Mouse (Mus musculus) 416B (cell line): ENCODE measurements at regions not wholly inside any gene's neighbourhood (a gene's known extent, or its start where the extent isn't known, plus 50 kb on each side); places are given as distances from the start of the nearest gene placed in this dataset.

Source experiments
- DNase-seq: peaks from one replicate; pipeline ENCODE4 v3.0.0; 2011; ENCODE audit warnings: low read depth

- DNase-seq, result no peak
These were observed 1536.7 kb upstream of the Flrt2 start for GRCm38 (mm10) chr12:94155110-94155858.

DNA sequence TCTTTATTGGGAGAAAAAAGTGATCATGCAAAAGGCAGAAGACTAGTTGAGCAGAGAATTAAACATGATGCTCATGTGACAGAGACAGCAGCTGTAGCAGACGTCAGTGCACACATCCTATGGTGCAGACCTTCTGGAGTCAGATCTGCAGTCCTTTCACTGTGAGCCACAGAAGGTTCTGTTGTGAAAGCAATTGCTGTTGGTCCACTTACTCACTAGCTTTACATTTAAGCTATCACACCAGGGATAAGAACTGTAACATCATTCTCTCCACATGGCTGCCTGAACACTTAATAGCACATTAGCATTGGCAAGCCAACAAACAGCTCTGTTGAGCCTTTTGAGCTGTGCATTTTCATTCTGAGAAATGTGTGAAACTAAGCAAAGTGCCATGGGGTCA lies 1509.7 kb upstream of the Flrt2 start:
- DNase-seq, result no peak

DNA sequence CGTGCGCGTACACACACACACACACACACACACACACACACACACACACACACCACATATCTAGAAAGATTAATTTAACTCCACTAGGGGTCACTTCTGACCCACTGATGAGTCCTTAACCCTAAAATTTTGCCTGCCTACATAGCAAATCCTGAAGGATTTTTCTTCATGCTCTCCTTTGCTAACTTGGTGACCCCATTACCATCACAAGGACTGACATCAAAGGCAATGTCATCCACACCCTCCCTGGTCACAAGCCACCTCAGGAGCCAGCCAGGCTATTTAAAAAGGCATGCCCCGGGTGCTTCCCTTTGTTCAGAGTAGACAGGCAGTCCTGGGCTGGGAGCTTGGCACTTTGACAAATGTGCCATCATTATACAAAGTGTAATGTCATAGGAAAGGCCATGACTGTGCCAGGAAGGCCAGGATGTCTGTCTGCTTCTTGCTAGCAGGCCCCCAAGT lies 1501.4 kb upstream of the Flrt2 start:
- DNase-seq, result peak; percentile 37

GRCm38 (mm10) chr12:94217906-94218305 lies 1474.1 kb upstream of the Flrt2 start:
- no peak for DNase-seq

DNA sequence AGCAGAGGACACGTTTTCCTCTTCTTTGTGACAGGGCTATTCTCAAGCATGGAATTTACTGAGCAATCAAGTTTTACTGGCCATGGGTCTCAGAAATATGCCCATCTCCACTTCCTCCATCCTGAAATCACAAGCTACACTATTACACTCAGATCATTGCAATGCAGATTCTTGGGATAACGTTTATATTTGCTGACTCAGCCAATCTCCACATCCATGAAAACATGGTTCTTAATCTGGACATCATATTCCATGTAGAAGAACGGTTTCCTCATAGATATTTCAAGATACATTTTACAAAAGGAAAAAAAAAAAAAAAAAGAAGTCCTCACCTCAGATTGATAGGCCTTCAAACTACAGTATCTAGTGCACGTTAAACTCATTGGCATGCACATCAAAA lies 1462.1 kb upstream of the Flrt2 start:
- no peak for DNase-seq

DNA sequence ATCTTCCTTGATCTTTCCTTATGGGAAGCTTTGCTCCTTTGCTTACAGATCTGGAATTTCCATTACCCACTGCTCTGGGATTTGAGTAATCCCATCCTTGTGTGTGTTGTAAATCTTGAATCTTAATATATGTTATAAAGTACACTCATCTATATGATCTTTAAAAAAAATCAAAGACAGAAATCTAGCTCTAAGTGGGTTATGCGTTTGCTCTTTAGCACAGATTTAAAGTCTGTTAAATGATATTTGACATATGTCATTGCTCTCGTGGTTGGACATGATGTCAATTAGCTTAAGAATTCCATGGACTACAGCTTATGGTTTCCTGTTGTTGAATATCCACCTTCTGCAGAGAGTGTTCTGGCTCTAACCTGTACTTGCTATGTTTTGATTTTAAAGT lies 1446.7 kb upstream of the Flrt2 start:
- no peak for DNase-seq

DNA sequence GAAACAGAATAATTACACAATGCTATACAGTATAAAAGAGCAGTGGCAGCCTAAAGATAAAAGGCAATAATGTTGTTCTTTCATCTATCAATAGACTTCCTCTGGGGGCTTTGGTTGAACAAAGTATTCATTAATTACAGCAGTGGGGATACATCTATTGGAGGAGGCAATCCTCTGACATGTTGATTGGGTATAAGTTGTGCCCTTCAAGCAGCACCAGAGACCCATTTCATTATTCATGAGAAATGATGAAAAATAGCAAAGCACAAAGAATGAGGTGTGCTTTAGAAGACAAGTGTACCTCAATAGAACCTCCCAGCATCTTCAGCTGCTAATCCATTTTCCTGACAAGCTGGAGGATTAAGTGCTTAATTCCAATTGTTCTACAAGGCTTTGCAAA lies 1444.7 kb upstream of the Flrt2 start:
- no peak for DNase-seq

DNA sequence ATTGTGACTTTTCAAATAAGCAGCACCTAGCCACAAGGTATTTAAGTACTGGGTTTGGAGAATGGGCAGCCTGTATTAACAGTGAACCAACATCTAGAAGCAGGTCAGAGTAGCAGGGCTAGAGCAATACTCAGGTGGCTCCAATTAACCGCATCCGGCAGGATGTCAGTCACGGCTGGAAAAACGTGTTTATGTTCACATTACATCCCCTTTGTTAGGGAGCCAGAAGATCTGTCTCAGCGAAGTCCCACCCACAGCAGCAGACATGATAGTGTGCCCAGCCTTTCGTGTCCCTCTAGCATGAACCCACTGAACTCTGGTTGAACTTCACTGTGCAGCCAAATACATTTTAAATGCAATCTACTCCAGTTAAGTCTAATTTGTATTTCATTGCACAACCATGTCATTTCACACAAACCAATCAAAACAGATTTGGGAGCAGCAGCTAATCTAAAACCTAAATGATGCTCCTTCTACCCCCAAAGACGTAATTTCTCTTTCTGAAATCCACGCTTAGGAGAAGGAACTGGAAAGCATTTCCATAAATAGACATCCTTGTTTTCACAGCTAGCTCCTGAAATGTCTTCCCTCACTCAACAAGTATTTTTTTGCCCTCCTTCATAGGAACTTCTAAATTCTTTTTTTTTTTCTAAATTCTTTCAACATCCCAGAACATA lies 1438.9 kb upstream of the Flrt2 start:
- DNase-seq, result no peak

DNA sequence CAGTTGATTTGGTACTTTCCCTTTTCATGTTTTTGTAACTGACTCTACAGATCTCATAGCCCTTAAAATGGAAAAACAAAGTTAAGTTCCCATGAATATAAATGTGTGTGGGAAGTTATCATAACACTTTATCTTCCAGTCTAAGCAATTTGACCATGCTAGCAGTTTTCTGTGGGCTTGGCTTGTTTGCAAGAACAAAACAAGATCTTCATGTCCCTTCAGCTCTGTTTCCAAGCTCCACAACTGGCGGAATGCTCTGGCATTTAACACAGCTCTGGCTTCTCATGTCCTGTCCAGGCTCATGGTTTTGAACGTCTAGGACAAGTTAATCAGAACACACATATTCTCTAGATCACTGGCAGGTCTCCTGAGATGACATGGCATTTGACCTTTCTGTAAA lies 1411.1 kb upstream of the Flrt2 start:
- DNase-seq, result no peak

DNA sequence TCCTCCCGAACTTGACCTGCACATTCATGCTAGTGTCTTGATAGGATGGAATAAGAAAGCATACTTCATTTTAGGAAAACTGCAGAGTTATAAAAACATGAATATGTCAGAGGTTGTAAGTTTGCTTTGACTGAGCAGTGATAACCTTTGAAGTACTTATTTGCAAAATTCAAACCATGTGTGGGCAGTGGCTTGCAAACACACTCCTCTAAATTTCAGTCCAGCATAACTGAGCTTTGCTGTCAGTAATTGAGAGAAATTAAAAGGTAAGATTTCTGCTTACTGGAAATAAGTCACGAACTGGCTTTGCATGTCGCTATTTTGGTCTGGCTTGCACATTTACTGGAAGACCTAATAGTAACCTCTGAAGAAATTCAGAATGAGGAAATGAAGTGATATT lies 1409.1 kb upstream of the Flrt2 start:
- no peak for DNase-seq

DNA sequence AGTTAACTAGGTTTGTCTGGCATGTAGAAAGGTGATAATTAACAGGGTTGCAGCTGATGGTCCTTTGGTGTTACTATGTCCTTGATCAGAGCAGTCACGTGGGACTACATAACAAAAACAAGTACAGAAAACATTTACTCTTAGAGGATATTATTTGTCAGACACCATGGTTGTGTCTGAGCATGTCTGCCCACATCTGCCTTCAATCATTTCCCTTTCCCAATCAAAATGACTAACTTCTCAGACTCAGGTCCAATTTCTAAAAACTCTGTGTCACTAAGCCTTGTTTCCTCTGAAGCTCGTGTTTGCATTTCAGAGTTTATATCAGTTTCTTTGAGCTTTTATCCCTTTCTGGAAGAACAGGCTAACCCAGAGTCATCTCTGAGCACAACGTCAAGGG lies 1408.5 kb upstream of the Flrt2 start:
- DNase-seq, result peak; percentile 6

DNA sequence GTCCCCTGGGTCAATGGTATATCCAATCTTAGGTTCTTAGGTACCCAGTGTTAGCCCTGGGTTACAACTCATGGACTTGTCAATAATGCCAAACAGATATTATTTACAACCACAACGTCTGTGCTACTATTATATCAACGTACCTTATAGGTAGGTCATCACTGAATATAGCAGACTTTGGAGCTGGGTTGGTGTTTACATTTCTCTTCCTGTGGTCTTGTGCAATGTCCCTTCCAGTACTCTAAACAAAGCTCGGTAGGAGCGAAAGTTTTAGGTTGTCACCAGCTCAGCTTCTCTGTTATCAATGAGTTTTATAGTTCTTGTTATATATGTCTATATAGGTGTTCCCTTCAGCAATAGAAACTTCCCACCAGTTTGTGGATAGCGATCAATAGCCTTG lies 1394.2 kb upstream of the Flrt2 start:
- no peak for DNase-seq

GRCm38 (mm10) chr12:94332351-94332750 lies 1359.7 kb upstream of the Flrt2 start:
- DNase-seq, result no peak

- DNase-seq, result peak; percentile 23
These were observed 1357.4 kb upstream of the Flrt2 start for GRCm38 (mm10) chr12:94334671-94335070.

DNA sequence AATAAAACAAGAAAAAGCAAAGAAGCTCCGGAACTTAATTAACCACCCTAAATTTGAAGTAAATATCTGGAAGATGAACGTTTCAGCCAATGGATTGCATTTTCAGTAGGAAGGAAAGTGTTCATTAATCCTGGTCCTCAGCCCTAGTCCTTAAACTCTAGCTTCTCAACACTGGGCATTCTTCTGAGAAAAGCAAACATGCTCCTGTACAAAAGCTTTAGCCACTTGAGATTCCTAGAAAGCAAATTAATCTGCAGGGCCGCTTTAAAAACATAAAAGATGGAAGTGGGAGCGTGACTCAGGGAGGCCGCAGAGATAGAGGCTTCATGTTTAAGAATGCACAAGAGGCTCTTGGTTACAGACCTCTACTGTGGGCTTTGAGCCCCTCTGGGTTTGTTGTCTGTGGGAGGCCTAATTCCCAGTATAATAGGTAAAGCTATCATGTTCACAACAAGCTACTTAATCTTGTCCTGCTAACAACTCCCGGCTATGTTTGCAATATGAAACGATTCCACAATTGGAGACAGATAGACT lies 1342.3 kb upstream of the Flrt2 start:
- DNase-seq, result no peak

- DNase-seq, result no peak
These were observed 1327.8 kb upstream of the Flrt2 start for GRCm38 (mm10) chr12:94364269-94364668.

DNA sequence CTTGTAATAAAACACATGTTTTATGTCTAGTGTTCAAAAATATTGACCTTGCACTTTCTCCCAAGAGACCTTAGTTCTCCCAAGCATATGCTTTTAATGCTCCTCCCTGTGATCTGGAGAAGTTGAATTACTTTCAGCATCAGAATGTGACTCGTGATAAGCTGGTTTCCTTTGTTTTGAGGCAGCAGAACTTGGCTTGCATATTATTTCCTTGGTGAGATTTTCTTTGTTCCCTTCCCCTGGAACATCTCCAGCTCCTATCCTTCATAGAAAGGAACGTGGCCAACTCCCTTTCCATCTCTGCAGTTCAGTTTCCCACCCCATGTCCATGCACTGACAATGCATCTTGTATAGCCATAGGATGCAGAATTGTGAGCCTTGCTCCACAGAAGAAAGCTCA lies 1292.0 kb upstream of the Flrt2 start:
- no peak for DNase-seq

DNA sequence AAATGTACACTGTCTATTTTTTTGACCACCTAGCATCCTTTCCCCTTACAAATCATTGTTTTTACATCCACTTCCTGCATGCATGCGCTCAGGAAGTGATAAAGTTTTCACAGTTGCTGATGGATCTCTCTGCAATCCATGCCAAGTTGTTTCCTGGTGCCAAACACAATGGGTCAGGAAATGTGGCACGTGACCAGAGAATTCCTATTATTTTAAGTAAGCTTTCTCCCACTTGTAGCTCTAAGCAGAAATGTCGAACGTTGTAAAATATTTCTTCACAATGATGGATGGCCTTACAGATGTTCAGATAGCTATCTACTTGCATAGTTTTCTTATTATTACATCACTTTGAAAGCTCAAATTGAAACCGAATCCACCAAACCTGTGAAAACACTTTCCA lies 1271.1 kb upstream of the Flrt2 start:
- DNase-seq, result peak; percentile 75

- peak; percentile 91 for DNase-seq
These were observed 1270.3 kb upstream of the Flrt2 start for GRCm38 (mm10) chr12:94421743-94422142.

DNA sequence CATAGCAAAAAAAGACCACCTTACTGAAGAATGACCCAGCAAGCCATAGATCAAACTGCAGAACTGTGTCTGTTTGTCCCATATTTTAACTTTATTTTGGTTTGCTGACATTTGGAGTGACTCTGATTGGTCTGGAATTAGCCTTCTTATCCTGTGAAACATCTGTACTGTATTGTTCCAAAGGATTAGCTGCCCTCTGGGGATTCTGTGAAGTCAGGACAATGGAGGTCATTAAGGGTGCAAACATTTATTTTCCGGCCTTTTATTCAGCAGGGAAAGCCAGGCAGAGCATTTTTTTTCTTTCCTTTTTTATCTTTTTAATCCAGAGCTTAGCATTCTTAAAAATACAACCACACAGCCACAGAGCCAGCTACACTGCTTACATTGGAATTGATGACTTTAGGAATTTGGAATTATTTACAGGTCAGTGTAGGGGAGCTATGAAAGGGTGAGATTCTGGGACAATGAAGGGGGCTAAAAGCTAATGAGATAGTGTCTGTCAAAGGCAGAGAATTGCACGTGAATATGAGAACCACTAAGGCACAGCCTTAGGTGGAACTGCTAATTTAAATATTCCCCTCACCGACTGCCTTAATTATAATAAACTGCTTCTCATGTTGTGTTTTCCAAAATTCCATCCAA lies 1267.6 kb upstream of the Flrt2 start:
- no peak for DNase-seq

DNA sequence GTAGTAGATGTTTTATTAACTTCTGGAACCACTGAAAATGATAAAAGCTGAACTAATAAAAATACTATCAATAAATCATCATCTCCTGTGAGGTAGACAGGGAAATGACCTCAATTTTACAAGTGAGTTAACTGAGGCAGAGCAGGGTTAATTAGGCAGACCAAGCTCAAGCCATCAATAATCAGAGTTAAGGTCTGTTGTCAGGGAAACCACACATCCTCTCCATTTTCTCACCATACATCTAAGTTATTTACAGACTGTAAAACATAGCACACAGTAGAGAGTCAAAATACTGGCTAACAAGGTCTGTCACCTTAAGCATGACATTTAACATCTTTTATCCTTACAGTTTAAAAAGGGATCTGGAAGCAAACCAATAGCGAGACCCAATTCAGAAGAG lies 1242.5 kb upstream of the Flrt2 start:
- no peak for DNase-seq

- no peak for DNase-seq
These were observed 1224.0 kb upstream of the Flrt2 start for GRCm38 (mm10) chr12:94468027-94468426.

GRCm38 (mm10) chr12:94468609-94469008 lies 1223.4 kb upstream of the Flrt2 start:
- DNase-seq, result no peak
